Mouse (Mus musculus) spleen, adult 10 weeks (tissue): ENCODE results near the gene Gm5741. TPM values are rescaled to one million over a fixed set of nuclear protein-coding genes. Genes with fewer than 3 reads are reported as not detected.

Source experiments
- polyA plus RNA-seq: library from polyadenylated mRNA; stranded (reverse); fragments of 350-450 nt; fragmentation: Illumina TruSeq; extraction: RNeasy Lipid Tissue Mini Kit (QIAGEN cat#74804); gene quantifications from one replicate; pipeline ENCODE4 v1.2.3, GENCODE M21; 2015; ENCODE audit warnings: low replicate concordance; ENCODE audit not compliant: insufficient read depth

The Gm5741 gene
- not detected for polyA plus RNA-seq

GRCm38 (mm10) chr8:85067982-85068381 is at the start of gene Gm5741:
TSS of gene Gm5741 (minus strand) at chr8:85067982.

GRCm38 (mm10) chr8:85083108-85083813 is 15.5 kb upstream of the Gm5741 start, which contains the start of gene Man2b1:
TSS of gene Man2b1 (plus strand) at chr8:85083270.

DNA sequence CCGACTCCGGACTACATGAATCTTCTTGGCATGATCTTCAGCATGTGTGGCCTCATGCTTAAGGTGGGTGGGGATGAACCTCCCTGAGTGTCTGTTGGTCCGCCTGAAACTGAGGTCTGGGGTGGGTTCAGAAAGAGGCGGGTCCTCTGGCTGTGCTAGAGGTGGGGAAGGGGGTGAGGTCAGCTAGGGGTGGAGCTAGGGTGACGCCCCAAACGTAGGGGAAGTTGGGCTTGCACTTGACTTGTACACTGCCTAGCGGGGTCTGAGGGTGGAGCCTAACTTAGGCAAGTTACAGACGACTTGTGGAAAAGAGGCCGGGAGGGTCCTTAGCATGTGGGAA is 13.4 kb upstream of the Gm5741 start, which contains the start of gene Wdr83:
Gene Wdr83 (minus strand): TSS at position 91 of the 340 bp plus-strand sequence.

DNA sequence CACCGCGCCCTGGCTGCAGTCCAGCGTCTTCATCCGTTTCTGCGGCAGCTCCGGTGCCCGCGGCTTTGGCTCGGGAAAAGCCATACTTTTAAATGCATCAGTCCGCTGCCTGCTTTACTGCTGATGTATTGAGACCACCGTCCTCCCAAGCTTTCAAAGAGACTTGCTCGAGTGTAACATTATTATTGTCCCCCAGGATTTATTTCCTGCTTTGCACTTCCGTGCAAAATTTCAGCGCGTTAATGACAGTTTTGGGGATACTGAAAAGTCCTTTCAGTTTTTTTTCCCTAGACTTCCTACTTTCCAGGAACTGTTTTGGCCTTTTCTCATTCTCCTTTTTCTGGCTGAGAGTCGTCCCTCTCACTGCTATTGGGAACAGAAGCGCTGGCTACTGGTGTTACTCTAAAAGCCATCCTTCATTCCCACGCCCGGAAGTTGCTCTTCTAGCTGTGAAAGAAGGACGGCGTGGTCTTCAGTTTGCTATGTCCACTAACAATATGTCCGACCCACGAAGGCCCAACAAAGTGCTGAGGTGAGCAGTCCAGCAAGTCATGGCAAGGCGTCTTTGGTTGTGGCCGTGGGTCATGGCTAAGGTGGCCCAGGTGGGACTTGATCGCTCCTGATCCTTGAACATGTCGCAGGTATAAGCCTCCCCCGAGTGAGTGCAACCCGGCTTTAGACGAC is 12.9 kb upstream of the Gm5741 start, which contains the start of gene Wdr83os:
Gene Wdr83os (plus strand): TSS at position 209 of the 684 bp plus-strand sequence.

GRCm38 (mm10) chr8:85071514-85072281 is 3.9 kb upstream of the Gm5741 start, which contains the start of gene Dhps:
TSS of gene Dhps (plus strand) at chr8:85071757.

GRCm38 (mm10) chr8:85059879-85060616 is 7.7 kb downstream of the Gm5741 start, which contains the start of gene Fbxw9:
TSS of gene Fbxw9 (plus strand) at chr8:85060055.

GRCm38 (mm10) chr8:85036718-85037365 is 30.9 kb downstream of the Gm5741 start, which contains the start of gene Tnpo2:
TSS of gene Tnpo2 (plus strand) at chr8:85036915.

DNA sequence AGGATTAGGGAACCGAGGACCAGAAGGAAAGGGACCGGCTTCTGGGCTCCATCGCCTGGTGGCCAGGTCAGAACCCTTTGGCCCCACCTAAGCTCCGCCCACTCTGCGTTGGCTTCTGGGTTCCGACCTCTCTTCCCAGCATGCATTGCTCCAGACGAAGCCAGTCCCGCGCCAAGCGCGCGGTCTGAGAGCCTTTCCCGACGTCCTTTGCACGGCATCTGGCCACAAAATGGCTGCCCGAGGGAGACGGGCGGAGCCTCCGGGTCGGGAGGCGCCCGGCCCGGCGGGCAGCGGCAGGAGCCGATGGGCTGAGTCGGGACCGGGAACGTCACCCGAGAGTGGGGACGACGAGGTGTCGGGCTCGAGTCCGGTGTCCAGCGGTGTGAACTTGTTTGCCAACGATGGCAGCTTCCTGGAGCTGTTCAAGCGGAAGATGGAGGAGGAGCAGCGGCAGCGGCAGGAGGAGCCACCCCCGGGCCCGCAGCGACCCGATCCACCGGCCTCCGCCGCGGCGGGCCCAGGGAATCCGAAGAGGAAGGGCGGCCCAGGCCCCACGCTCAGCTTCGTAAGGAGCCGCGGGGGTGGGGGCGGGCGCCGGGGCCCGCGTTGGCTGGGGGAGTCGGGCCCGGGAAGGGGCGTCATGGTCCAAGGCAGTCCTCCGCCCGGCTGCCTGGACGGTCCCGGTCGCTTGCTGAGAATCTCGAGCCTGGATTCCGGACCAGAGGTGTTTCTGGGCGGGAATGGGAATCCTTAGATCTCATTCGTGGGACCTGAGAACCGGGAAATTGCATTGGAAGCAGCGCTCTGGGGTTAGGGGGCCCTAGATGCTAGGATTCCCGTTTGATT is 40.9 kb downstream of the Gm5741 start, which contains the start of gene Trir:
Gene Trir (plus strand): TSS at position 154 of the 846 bp plus-strand sequence.

DNA sequence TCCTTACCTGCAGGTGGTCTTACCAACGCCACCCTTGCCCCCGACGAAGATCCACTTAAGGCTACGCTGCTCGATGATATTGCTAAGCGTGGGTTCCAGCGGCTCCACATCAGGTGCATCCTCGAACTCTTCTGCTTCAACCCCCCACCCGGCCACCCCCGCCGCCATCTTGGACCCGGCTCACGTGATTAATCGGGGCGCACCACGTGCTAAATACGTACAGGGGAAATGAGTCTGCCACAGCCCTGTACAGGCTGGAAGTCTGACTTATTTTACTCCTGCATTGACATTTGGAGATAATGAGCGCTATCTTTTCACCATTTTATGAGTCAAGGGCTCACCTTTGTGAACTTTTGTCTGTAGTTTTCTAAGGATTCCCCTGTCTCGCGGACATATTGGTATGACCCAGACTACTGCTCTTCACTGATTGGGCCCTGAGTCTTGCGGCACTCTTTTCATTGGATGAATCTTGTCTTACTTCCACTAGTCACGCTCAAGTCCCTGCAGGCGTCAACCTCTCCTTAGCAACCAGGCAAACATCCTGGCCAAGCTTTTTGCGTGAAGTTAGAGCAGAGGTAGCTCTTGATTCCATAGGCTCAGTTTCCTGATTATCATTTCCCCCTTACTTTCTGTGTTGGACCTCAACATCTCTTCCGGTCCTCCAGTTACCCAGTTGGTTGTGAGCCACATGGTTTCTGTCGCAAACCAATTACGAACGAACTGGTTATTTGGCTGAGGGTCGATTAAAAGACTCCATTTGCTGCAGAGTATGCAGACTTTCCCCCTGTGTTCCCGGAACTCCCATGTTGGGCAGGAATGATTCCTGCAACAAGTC is 42.5 kb downstream of the Gm5741 start, which contains the start of gene Asna1:
Gene Asna1 (minus strand): TSS at position 184 of the 835 bp plus-strand sequence.

Other genes with a start within 250 kb of the Gm5741 start
- gene Dand5, start 245.2 kb downstream of the Gm5741 start, polyA plus RNA-seq, result 3.8 TPM
- 5.4 TPM for gene Gadd45gip1, start 236.5 kb downstream of the Gm5741 start, polyA plus RNA-seq
- 62.4 TPM for gene Rad23a, start 227.3 kb downstream of the Gm5741 start, polyA plus RNA-seq
- gene Calr, start 221.0 kb downstream of the Gm5741 start, polyA plus RNA-seq, result 968 TPM
- 37.0 TPM for gene Farsa, start 211.0 kb downstream of the Gm5741 start, polyA plus RNA-seq
- gene Syce2, start 195.9 kb downstream of the Gm5741 start, polyA plus RNA-seq, result 12.6 TPM
- gene Gcdh, start 174.1 kb downstream of the Gm5741 start, polyA plus RNA-seq, result 24.2 TPM
- 6.7 TPM for gene Klf1, start 166.1 kb downstream of the Gm5741 start, polyA plus RNA-seq
- gene Dnase2a, start 159.4 kb downstream of the Gm5741 start, polyA plus RNA-seq, result 49.3 TPM
- gene Mast1, start 130.6 kb downstream of the Gm5741 start, polyA plus RNA-seq, result not detected
- gene Rtbdn, start 121.0 kb downstream of the Gm5741 start, polyA plus RNA-seq, result not detected
- not detected for gene Gm49661, start 98.5 kb downstream of the Gm5741 start, polyA plus RNA-seq
- gene Prdx2, start 98.4 kb downstream of the Gm5741 start, polyA plus RNA-seq, result 197 TPM
- gene Rnaseh2a, start 98.2 kb downstream of the Gm5741 start, polyA plus RNA-seq, result 32.5 TPM
- 1.5 TPM for gene Junb, start 89.3 kb downstream of the Gm5741 start, polyA plus RNA-seq
- gene Hook2, start 77.4 kb downstream of the Gm5741 start, polyA plus RNA-seq, result 4.6 TPM
- gene Best2, start 53.5 kb downstream of the Gm5741 start, polyA plus RNA-seq, result not detected
- 29.7 TPM for gene Asna1, start 42.7 kb downstream of the Gm5741 start, polyA plus RNA-seq
- 112 TPM for gene Trir, start 41.2 kb downstream of the Gm5741 start, polyA plus RNA-seq
- 35.3 TPM for gene Tnpo2, start 31.1 kb downstream of the Gm5741 start, polyA plus RNA-seq
- 3.0 TPM for gene Fbxw9, start 7.9 kb downstream of the Gm5741 start, polyA plus RNA-seq
- 52.7 TPM for gene Dhps, start 3.8 kb upstream of the Gm5741 start, polyA plus RNA-seq
- 54.9 TPM for gene Wdr83os, start 12.8 kb upstream of the Gm5741 start, polyA plus RNA-seq
- gene Wdr83, start 13.3 kb upstream of the Gm5741 start, polyA plus RNA-seq, result 12.5 TPM
- 132 TPM for gene Man2b1, start 15.3 kb upstream of the Gm5741 start, polyA plus RNA-seq
- 0.81 TPM for gene Zfp791, start 55.1 kb upstream of the Gm5741 start, polyA plus RNA-seq
- gene Cks1brt, start 83.9 kb upstream of the Gm5741 start, polyA plus RNA-seq, result not detected
- gene Olfr371, start 158.0 kb upstream of the Gm5741 start, polyA plus RNA-seq, result not detected
- 47.6 TPM for gene Orc6, start 231.7 kb upstream of the Gm5741 start, polyA plus RNA-seq
- 108 TPM for gene Vps35, start 231.8 kb upstream of the Gm5741 start, polyA plus RNA-seq